Mouse (Mus musculus): ENCODE measurements around the gene Plin5.

- TF ChIP-seq TCF12 (IDR thresholded peaks at IDR 0.05; ENCODE audit: insufficient read depth, poor library complexity, severe bottlenecking) (no peak), MYOD1 (IDR thresholded peaks at IDR 0.05; ENCODE audit: control insufficient read depth in 1 of 3, insufficient read length in 2 of 3, low read depth in 2 of 3) (no peak), POLR2A (IDR thresholded peaks at IDR 0.05; ENCODE audit: insufficient read length, low read depth) (no peak), USF1 (IDR thresholded peaks at IDR 0.05; ENCODE audit: low read depth) (no peak), POLR2AphosphoS2 (IDR thresholded peaks at IDR 0.05; ENCODE audit: insufficient read length, low read depth) (no peak), E2F4 (IDR thresholded peaks at IDR 0.05; ENCODE audit: insufficient read depth) (no peak), MAX (IDR thresholded peaks at IDR 0.05; ENCODE audit: low read depth) (no peak), MYOG (IDR thresholded peaks at IDR 0.05; ENCODE audit: control insufficient read depth in 1 of 3, insufficient read depth in 1 of 3, insufficient read length in 2 of 3, low read depth in 2 of 3) (no peak), CEBPB (IDR thresholded peaks at IDR 0.05; ENCODE audit: insufficient read depth, poor library complexity, severe bottlenecking) (no peak), REST (IDR thresholded peaks at IDR 0.05; ENCODE audit: insufficient read depth, insufficient read length) (no peak), TCF3 (IDR thresholded peaks at IDR 0.05; ENCODE audit: insufficient read length, low read depth) (no peak)
Measured at GRCm38 (mm10) chr17:56069066-56069465, 48.3 kb downstream of the Plin5 start.
